ENCODE assay signal across 19 mouse cellular contexts in the genomic region with DNA sequence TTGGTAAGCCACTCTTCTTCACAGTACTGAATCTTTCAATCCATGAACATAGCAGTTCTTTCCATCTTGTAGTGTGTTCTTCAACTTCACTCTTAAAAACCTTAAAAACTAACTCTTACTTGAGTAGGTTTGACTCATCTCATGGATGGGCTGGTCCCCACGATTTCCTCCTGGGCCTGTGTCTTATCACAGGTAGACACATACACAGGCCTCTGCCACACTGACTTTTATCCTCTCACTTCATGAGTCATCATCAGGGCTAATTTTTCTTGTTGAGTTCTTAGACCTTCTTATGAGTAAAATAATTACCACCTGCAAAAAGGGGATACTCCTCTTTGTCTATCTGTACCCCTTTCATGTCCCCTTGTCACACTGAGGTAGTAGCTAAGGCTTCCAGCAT.
"Had no signal": no experiment of that assay in that cellular context is flagged by ENCODE, and none has a peak within 500 bp of the region (broad histone marks: within the 10 kb centered on the region; RNA-seq: fewer than 3 reads in every experiment).

No protein-coding gene starts in this region.

- H3K27ac ChIP-seq: midbrain, embryonic 10.5 days; midbrain, embryonic 12.5 days; neural tube, embryonic 13.5 days; neural tube, embryonic 15.5 days had no signal

- H3K4me1 ChIP-seq: midbrain, embryonic 10.5 days; midbrain, embryonic 12.5 days; neural tube, embryonic 13.5 days; neural tube, embryonic 15.5 days had no signal

- DNase-seq: lung, adult 18-20 months; lung, embryonic 14.5 days; lung, postnatal 10 days; lung, postnatal 4 days; midbrain, embryonic 14.5 days; retina, postnatal 1 day; right cerebral cortex, adult 18-20 months; right cerebral cortex, postnatal 25 days; right cerebral cortex, postnatal 4 days; spleen, adult 18-20 months; thymus, adult 18-20 months; thymus, postnatal 25 days; thymus, postnatal 4 days had no signal

- ATAC-seq: midbrain, embryonic 16.5 days had no signal

- H3K27me3 ChIP-seq: midbrain, embryonic 12.5 days; neural tube, embryonic 13.5 days; neural tube, embryonic 15.5 days had no signal

- H3K4me2 ChIP-seq: lung, embryonic 14.5 days; midbrain, embryonic 12.5 days; neural tube, embryonic 13.5 days; neural tube, embryonic 15.5 days had no signal

- H3K9ac ChIP-seq: lung, embryonic 14.5 days; midbrain, embryonic 12.5 days; neural tube, embryonic 13.5 days; neural tube, embryonic 15.5 days had no signal

- H3K4me3 ChIP-seq: midbrain, embryonic 10.5 days; midbrain, embryonic 12.5 days; myocyte; neural tube, embryonic 13.5 days; neural tube, embryonic 15.5 days had no signal
